Mouse (Mus musculus) cerebellum, adult 11-12 months (tissue): ENCODE data around the gene Timmdc1.

Source experiments
- DNase-seq: peaks from one replicate; pipeline ENCODE4 v3.0.0; 2022

The Timmdc1 gene

GRCm38 (mm10) chr16:38522129-38523084, at the start of gene Timmdc1:
Timmdc1 (minus strand) TSS chr16:38522663.
- DNase-seq, result peak; percentile 97

- no peak for DNase-seq
These were observed 49.0 kb upstream of the Timmdc1 start for GRCm38 (mm10) chr16:38571481-38571880.

GRCm38 (mm10) chr16:38568192-38568591, 45.7 kb upstream of the Timmdc1 start:
- DNase-seq, result no peak

GRCm38 (mm10) chr16:38563516-38563915, 41.1 kb upstream of the Timmdc1 start:
- DNase-seq, result no peak

GRCm38 (mm10) chr16:38562968-38563327, 40.5 kb upstream of the Timmdc1 start:
- DNase-seq, result no peak

- peak; percentile 94 for DNase-seq
These were observed 39.9 kb upstream of the Timmdc1 start for GRCm38 (mm10) chr16:38562131-38562967.

GRCm38 (mm10) chr16:38558221-38558748, 35.8 kb upstream of the Timmdc1 start, which contains the start of gene Tmem39a:
Tmem39a (plus strand) TSS chr16:38558698.
- DNase-seq, result no peak

GRCm38 (mm10) chr16:38555988-38556387, 33.5 kb upstream of the Timmdc1 start:
- no peak for DNase-seq

- DNase-seq, result peak; percentile 84
These were observed 27.3 kb upstream of the Timmdc1 start, which contains the start of gene Poglut1 for GRCm38 (mm10) chr16:38549479-38550396. Poglut1 (minus strand) TSS chr16:38550258.

GRCm38 (mm10) chr16:38548000-38548399, 25.5 kb upstream of the Timmdc1 start:
- no peak for DNase-seq

- no peak for DNase-seq
These were observed 16.4 kb upstream of the Timmdc1 start for GRCm38 (mm10) chr16:38538716-38539380.

- DNase-seq, result peak; percentile 40
These were observed 14.2 kb upstream of the Timmdc1 start for GRCm38 (mm10) chr16:38536544-38537146.

GRCm38 (mm10) chr16:38526264-38526663, 3.8 kb upstream of the Timmdc1 start:
- DNase-seq, result no peak

- DNase-seq, result no peak
These were observed 1.1 kb downstream of the Timmdc1 start for GRCm38 (mm10) chr16:38521211-38521987.

GRCm38 (mm10) chr16:38519140-38519539, 3.3 kb downstream of the Timmdc1 start:
- no peak for DNase-seq

GRCm38 (mm10) chr16:38510846-38511245, 11.6 kb downstream of the Timmdc1 start:
- DNase-seq, result no peak

- DNase-seq, result peak; percentile 47
These were observed 16.3 kb downstream of the Timmdc1 start for GRCm38 (mm10) chr16:38506041-38506634.

- DNase-seq, result no peak
These were observed 18.9 kb downstream of the Timmdc1 start for GRCm38 (mm10) chr16:38503528-38503927.

GRCm38 (mm10) chr16:38502469-38502868, 20.0 kb downstream of the Timmdc1 start:
- no peak for DNase-seq
